Mouse (Mus musculus): ENCODE data around the gene Eif4e3. TPM values are rescaled to one million over a fixed set of nuclear protein-coding genes. Genes with fewer than 3 reads are reported as not detected.

Gene Eif4e3
- 30.5 TPM for polyA plus RNA-seq (2017; shearing (Covaris generic))

GRCm38 (mm10) chr6:99666318-99667171 is at the start of gene Eif4e3, which contains the start of gene Gm20696:
Eif4e3 (minus strand) TSS chr6:99666771.
Gm20696 (minus strand) TSS chr6:99666797.

GRCm38 (mm10) chr6:99692206-99692915 is 25.8 kb upstream of the Eif4e3 start, which contains the start of gene Gpr27:
Gpr27 (plus strand) TSS chr6:99692679.

Other genes with a start within 250 kb of the Eif4e3 start
- 316 TPM for gene Foxp1, start 144.1 kb downstream of the Eif4e3 start, polyA plus RNA-seq (2017; shearing (Covaris generic))
- 13.3 TPM for gene Gm20696, start within 50 bp of the Eif4e3 start, polyA plus RNA-seq (2017; shearing (Covaris generic))
- gene Gpr27, start 25.9 kb upstream of the Eif4e3 start, polyA plus RNA-seq (2017; shearing (Covaris generic)), result not detected
- not detected for gene Prok2, start 59.6 kb upstream of the Eif4e3 start, polyA plus RNA-seq (2017; shearing (Covaris generic))